Mouse (Mus musculus): ENCODE data around the gene Mall. TPM values are rescaled to one million over a fixed set of nuclear protein-coding genes. Genes with fewer than 3 reads are reported as not detected.

Mall gene
- polyA plus RNA-seq, 1 experiment from 2014 or later, result 57.1 TPM

- Histone ChIP-seq H3K4me1 (peaks cover 33% of the 10 kb centered on the region), H3K4me2 (no peak overlapping the region), H3K4me3 (no peak overlapping the region), H3K27me3 (no peaks in the 10 kb centered on the region), H3K9ac (no peak overlapping the region), H3K9me3 (no peaks in the 10 kb centered on the region), H3K27ac (peak overlapping the region; percentile 87), H3K36me3 (no peaks in the 10 kb centered on the region)
- ATAC-seq (ENCODE audit: insufficient number of reproducible peaks, low FRiP score, low TSS enrichment, low read depth), result no peak
- 69% methylated on average over 4 of the region's 4 CpGs for WGBS
Observed at GRCm38 (mm10) chr2:127723193-127723592, 6.5 kb downstream of the Mall start.

- H3K36me3 ChIP-seq, result no peaks in the 10 kb centered on the region
- H3K4me1 ChIP-seq, result peaks cover 31% of the 10 kb centered on the region
- no peak overlapping the region for H3K4me3 ChIP-seq
- H3K9ac ChIP-seq, result no peak overlapping the region
- ATAC-seq (ENCODE audit: insufficient number of reproducible peaks, low FRiP score, low TSS enrichment, low read depth), result peak; percentile 73
- H3K27ac ChIP-seq, result peak overlapping the region; percentile 87
- no peaks in the 10 kb centered on the region for H3K9me3 ChIP-seq
- H3K4me2 ChIP-seq, result no peak overlapping the region
- WGBS, result 25% methylated on average over 7 of the region's 7 CpGs
- H3K27me3 ChIP-seq, result no peaks in the 10 kb centered on the region
Observed at GRCm38 (mm10) chr2:127722176-127722892, 7.4 kb downstream of the Mall start.

- Histone ChIP-seq H3K27me3 (no peaks in the 10 kb centered on the region), H3K27ac (0 out of 2 replicates have a peak overlapping the region, but pooled peaks have one; percentile 54), H3K4me1 (peaks cover 30% of the 10 kb centered on the region), H3K4me3 (no peak overlapping the region), H3K4me2 (no peak overlapping the region), H3K9me3 (no peaks in the 10 kb centered on the region), H3K36me3 (no peaks in the 10 kb centered on the region), H3K9ac (no peak overlapping the region)
- WGBS, result 58% methylated on average over 8 of the region's 8 CpGs
- ATAC-seq (ENCODE audit: insufficient number of reproducible peaks, low FRiP score, low TSS enrichment, low read depth), result peak; percentile 47; the same call in 1 of the 2 replicates
Observed at GRCm38 (mm10) chr2:127718839-127719468, 10.8 kb downstream of the Mall start.

GRCm38 (mm10) chr2:127714726-127715125, 15.0 kb downstream of the Mall start:
- Histone ChIP-seq H3K4me2 (no peak overlapping the region), H3K4me3 (no peak overlapping the region), H3K27ac (no peak overlapping the region), H3K36me3 (no peaks in the 10 kb centered on the region), H3K27me3 (no peaks in the 10 kb centered on the region), H3K9ac (no peak overlapping the region), H3K9me3 (no peaks in the 10 kb centered on the region), H3K4me1 (0 out of 2 replicates have a peak, but pooled peaks cover 2% of the 10 kb centered on the region)
- WGBS, result 45% methylated on average over 3 of the region's 3 CpGs
- no peak for ATAC-seq (ENCODE audit: insufficient number of reproducible peaks, low FRiP score, low TSS enrichment, low read depth)

DNA sequence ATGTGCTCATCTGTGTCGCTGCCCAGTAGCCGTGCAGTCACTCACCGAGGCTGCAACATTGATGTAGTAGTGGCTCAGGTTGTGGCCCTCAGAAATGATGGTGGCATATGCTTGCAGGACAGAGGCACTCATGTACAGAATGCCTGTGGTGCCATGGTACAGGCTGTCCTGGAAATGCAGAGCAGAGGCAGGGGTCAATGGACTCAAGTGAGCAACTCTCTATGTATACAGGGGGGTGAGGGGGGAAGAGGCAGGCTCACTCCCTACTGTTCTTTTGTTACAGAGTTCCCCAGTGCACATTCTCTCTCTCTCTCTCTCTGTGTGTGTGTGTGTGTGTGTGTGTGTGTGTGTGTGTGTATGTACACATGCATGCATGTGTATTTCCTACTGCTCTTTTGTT, 20.9 kb downstream of the Mall start:
- Histone ChIP-seq H3K4me1 (no peaks in the 10 kb centered on the region), H3K9ac (no peak overlapping the region), H3K9me3 (no peaks in the 10 kb centered on the region), H3K27me3 (no peaks in the 10 kb centered on the region), H3K36me3 (no peaks in the 10 kb centered on the region), H3K4me3 (no peak overlapping the region), H3K4me2 (no peak overlapping the region), H3K27ac (no peak overlapping the region)
- 78% methylated on average over 3 of the region's 3 CpGs for WGBS
- no peak for ATAC-seq (ENCODE audit: insufficient number of reproducible peaks, low FRiP score, low TSS enrichment, low read depth)

DNA sequence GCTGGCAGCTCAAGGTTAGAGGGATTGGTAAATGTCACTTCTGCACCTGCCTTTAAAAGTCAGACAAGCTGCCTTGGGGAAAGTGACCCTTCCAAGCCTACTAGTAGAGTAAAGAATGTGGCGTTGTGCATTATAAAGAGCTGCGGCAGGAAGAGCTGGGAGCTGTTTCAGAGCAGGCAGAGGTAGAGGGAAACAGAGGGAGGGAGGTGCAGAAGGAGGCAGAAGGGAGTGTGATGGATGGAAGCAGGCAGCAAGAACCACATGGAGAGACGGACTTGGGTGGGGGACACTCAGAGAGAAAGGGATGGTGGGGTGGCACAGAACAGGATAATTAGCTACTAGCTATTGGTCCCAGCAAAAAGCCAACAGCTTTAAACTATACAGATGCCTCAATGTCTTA, 21.7 kb downstream of the Mall start:
- H3K4me2 ChIP-seq, result no peak overlapping the region
- no peaks in the 10 kb centered on the region for H3K9me3 ChIP-seq
- no peak overlapping the region for H3K27ac ChIP-seq
- no peaks in the 10 kb centered on the region for H3K36me3 ChIP-seq
- no peak overlapping the region for H3K9ac ChIP-seq
- H3K27me3 ChIP-seq, result no peaks in the 10 kb centered on the region
- no peak overlapping the region for H3K4me3 ChIP-seq
- 42% methylated on average over 3 of the region's 3 CpGs for WGBS
- ATAC-seq (ENCODE audit: insufficient number of reproducible peaks, low FRiP score, low TSS enrichment, low read depth), result no peak
- H3K4me1 ChIP-seq, result no peaks in the 10 kb centered on the region

DNA sequence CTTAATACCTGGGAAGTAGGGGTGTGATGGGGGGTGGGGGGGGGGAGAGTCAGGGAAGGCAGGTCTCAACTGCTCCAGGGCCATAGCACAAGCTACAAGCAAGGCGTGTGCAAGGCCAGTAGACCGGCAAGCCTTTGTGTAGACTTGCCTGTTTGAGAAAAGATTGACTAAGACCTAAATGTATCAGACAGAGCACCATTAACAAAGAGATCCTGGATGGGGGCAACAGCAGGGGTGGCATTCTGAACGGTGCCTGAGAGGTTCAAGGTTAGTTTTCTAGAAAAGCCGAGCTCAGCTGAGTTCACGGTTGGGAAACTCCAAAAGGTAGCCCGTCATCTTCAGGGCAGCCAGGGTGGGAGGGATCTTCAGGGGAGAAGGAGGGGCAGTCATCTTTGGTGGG, 24.5 kb downstream of the Mall start:
- no peak overlapping the region for H3K9ac ChIP-seq
- no peaks in the 10 kb centered on the region for H3K27me3 ChIP-seq
- H3K4me3 ChIP-seq, result no peak overlapping the region
- no peaks in the 10 kb centered on the region for H3K9me3 ChIP-seq
- 86% methylated on average over 6 of the region's 6 CpGs for WGBS
- H3K4me1 ChIP-seq, result no peaks in the 10 kb centered on the region
- no peak overlapping the region for H3K27ac ChIP-seq
- no peak overlapping the region for H3K4me2 ChIP-seq
- ATAC-seq (ENCODE audit: insufficient number of reproducible peaks, low FRiP score, low TSS enrichment, low read depth), result no peak
- no peaks in the 10 kb centered on the region for H3K36me3 ChIP-seq

- ATAC-seq (ENCODE audit: insufficient number of reproducible peaks, low FRiP score, low TSS enrichment, low read depth), result no peak
- Histone ChIP-seq H3K27me3 (peaks cover 6% of the 10 kb centered on the region; the same call in 1 of the 2 replicates), H3K36me3 (no peaks in the 10 kb centered on the region), H3K4me3 (no peak overlapping the region), H3K4me2 (no peak overlapping the region), H3K27ac (no peak overlapping the region), H3K9me3 (no peaks in the 10 kb centered on the region), H3K4me1 (no peaks in the 10 kb centered on the region), H3K9ac (no peak overlapping the region)
- 64% methylated on average over 4 of the region's 4 CpGs for WGBS
Observed at GRCm38 (mm10) chr2:127689239-127689638, 40.5 kb downstream of the Mall start.

GRCm38 (mm10) chr2:127683687-127684331, 45.9 kb downstream of the Mall start:
- no peaks in the 10 kb centered on the region for H3K36me3 ChIP-seq
- no peaks in the 10 kb centered on the region for H3K9me3 ChIP-seq
- no peak for ATAC-seq (ENCODE audit: insufficient number of reproducible peaks, low FRiP score, low TSS enrichment, low read depth)
- no peak overlapping the region for H3K9ac ChIP-seq
- peaks cover 6% of the 10 kb centered on the region; the same call in 1 of the 2 replicates for H3K27me3 ChIP-seq
- no peak overlapping the region for H3K4me3 ChIP-seq
- no peak overlapping the region for H3K27ac ChIP-seq
- H3K4me1 ChIP-seq, result 0 out of 2 replicates have a peak, but pooled peaks cover 2% of the 10 kb centered on the region
- H3K4me2 ChIP-seq, result no peak overlapping the region
- 39% methylated on average over 12 of the region's 12 CpGs for WGBS

- Histone ChIP-seq H3K27ac (no peak overlapping the region), H3K4me1 (no peaks in the 10 kb centered on the region), H3K36me3 (no peaks in the 10 kb centered on the region), H3K27me3 (no peaks in the 10 kb centered on the region; the same call in 1 of the 2 replicates), H3K9ac (no peak overlapping the region), H3K9me3 (no peaks in the 10 kb centered on the region), H3K4me2 (no peak overlapping the region), H3K4me3 (no peak overlapping the region)
- WGBS, result 28% methylated on average over 2 of the region's 2 CpGs
- ATAC-seq (ENCODE audit: insufficient number of reproducible peaks, low FRiP score, low TSS enrichment, low read depth), result no peak
Observed at GRCm38 (mm10) chr2:127667843-127668506, 61.8 kb downstream of the Mall start.

GRCm38 (mm10) chr2:127667015-127667414, 62.7 kb downstream of the Mall start:
- no peak overlapping the region for H3K4me3 ChIP-seq
- H3K4me2 ChIP-seq, result no peak overlapping the region
- no peaks in the 10 kb centered on the region; the same call in 1 of the 2 replicates for H3K27me3 ChIP-seq
- no peaks in the 10 kb centered on the region for H3K9me3 ChIP-seq
- H3K36me3 ChIP-seq, result no peaks in the 10 kb centered on the region
- H3K27ac ChIP-seq, result no peak overlapping the region
- H3K9ac ChIP-seq, result no peak overlapping the region
- ATAC-seq (ENCODE audit: insufficient number of reproducible peaks, low FRiP score, low TSS enrichment, low read depth), result no peak
- no peaks in the 10 kb centered on the region for H3K4me1 ChIP-seq

- no peaks in the 10 kb centered on the region for H3K4me1 ChIP-seq
- no peaks in the 10 kb centered on the region for H3K9me3 ChIP-seq
- H3K36me3 ChIP-seq, result no peaks in the 10 kb centered on the region
- H3K4me3 ChIP-seq, result no peak overlapping the region
- no peak overlapping the region for H3K4me2 ChIP-seq
- H3K9ac ChIP-seq, result no peak overlapping the region
- no peak for ATAC-seq (ENCODE audit: insufficient number of reproducible peaks, low FRiP score, low TSS enrichment, low read depth)
- H3K27me3 ChIP-seq, result peaks cover 8% of the 10 kb centered on the region
- 33% methylated on average over 2 of the region's 2 CpGs for WGBS
- H3K27ac ChIP-seq, result no peak overlapping the region
Observed at GRCm38 (mm10) chr2:127662708-127663107, 67.0 kb downstream of the Mall start.

Data from limb, embryonic 15.5 days (tissue).